Mouse (Mus musculus): Measurements from ENCODE around the gene Gm2310. TPM values are rescaled to one million over a fixed set of nuclear protein-coding genes. Genes with fewer than 3 reads are reported as not detected.
A peak's percentile ranks its signal among the peaks of the same experiment; 100 is the strongest.

Gene Gm2310
- total and polyA plus RNA-seq, 2 experiments from 2014 or later = not detected

DNA sequence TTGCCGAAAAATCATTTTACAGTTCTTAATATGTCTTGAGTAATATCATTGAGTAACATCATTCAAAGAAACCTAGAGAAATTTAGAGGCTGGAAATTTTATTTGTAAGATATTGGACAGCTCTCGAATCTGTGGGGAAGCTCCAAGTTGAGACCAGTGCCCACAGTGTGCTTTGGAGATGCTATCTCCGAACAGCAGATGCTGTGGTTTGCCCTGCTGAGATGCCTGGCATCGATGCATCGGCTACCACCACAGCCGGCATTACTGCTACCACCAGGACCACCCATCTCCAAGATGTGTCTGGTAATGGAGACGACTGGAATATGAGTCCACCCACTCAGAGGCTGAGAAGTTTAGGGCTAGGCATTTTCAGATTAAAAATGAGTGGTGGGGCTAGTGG is 43.0 kb upstream of the Gm2310 start:
- Histone ChIP-seq H3K27me3 (ENCODE audit: insufficient read depth, low read length) (no peaks in the 10 kb centered on the region), H3K4me2 (ENCODE audit: low read depth, low read length) (no peak overlapping the region), H3K36me3 (ENCODE audit: insufficient read depth, low read length) (no peaks in the 10 kb centered on the region), H3K4me1 (ENCODE audit: insufficient read depth, low read length) (no peaks in the 10 kb centered on the region), H3K27ac (no peak overlapping the region), H3K9me3 (ENCODE audit: low read length) (no peaks in the 10 kb centered on the region), H3K4me3 (ENCODE audit: low read length) (no peak overlapping the region), H3K9ac (replicated peaks; ENCODE audit: low read length) (no peak overlapping the region)
- ATAC-seq = no peak
- DNase-seq (ENCODE audit: low spot score) = no peak
- 66% methylated on average over 7 of the region's 7 CpGs for WGBS
- TF ChIP-seq CTCF (IDR thresholded peaks at IDR 0.05; ENCODE audit: low read depth) = no peak

DNA sequence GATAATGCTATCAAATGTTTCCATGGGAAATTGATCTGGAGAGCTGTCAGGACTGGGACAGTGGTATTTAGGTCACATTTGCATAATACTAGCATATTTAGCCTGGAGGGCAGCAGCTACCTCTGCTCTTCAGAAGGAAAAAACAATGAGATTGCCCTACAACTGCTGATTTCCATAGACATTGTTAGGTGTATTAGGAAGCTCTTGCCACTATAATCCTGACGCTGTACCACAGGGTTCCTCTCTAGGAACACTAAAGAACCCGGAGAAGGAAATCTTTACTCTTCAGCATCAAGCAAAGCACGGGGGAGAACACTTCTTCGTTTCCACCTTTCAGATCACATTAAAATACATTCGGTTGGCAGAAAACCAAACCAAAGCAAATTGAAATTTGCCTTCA is 11.4 kb upstream of the Gm2310 start:
- WGBS = 59% methylated on average over 5 of the region's 5 CpGs
- no peaks in the 10 kb centered on the region for H3K27me3 ChIP-seq (ENCODE audit: insufficient read depth, low read length)
- H3K36me3 ChIP-seq (ENCODE audit: insufficient read depth, low read length) = no peaks in the 10 kb centered on the region
- no peaks in the 10 kb centered on the region for H3K9me3 ChIP-seq (ENCODE audit: low read length)
- DNase-seq (ENCODE audit: low spot score) (no peak), ATAC-seq (no peak)
- TF ChIP-seq CTCF (IDR thresholded peaks at IDR 0.05; ENCODE audit: low read depth) = no peak
- no peak overlapping the region for H3K27ac ChIP-seq
- no peak overlapping the region for H3K4me3 ChIP-seq (ENCODE audit: low read length)
- no peak overlapping the region for H3K4me2 ChIP-seq (ENCODE audit: low read depth, low read length)
- no peaks in the 10 kb centered on the region for H3K4me1 ChIP-seq (ENCODE audit: insufficient read depth, low read length)
- no peak overlapping the region for H3K9ac ChIP-seq (replicated peaks; ENCODE audit: low read length)

DNA sequence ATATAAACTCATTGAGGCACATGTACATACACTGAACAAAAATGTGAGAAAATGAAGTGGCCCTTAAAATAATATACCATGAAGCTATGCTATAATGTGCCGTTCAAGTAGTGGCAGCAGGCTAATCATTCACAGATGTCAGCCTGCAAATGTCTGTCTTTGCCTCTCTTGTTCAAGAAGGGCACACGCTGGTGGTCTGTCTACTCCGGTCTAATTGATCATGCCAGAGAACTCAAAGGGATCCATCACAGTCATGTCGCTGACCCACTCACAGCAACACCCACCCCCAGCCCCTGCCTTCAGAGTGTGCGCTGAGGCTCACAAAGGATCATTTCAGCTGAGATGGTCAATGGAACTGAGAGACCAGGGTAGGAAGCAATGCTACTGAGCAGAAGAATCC is 6.8 kb downstream of the Gm2310 start:
- no peak for DNase-seq (ENCODE audit: low spot score)
- Histone ChIP-seq H3K27ac (no peak overlapping the region), H3K27me3 (ENCODE audit: insufficient read depth, low read length) (no peaks in the 10 kb centered on the region), H3K36me3 (ENCODE audit: insufficient read depth, low read length) (no peaks in the 10 kb centered on the region), H3K9me3 (ENCODE audit: low read length) (no peaks in the 10 kb centered on the region), H3K4me2 (ENCODE audit: low read depth, low read length) (no peak overlapping the region), H3K4me1 (ENCODE audit: insufficient read depth, low read length) (peaks cover 3% of the 10 kb centered on the region; the same call in 1 of the 2 replicates), H3K9ac (replicated peaks; ENCODE audit: low read length) (no peak overlapping the region), H3K4me3 (ENCODE audit: low read length) (no peak overlapping the region)
- WGBS = 29% methylated on average over 5 of the region's 5 CpGs
- ATAC-seq = no peak
- no peak for TF ChIP-seq CTCF (IDR thresholded peaks at IDR 0.05; ENCODE audit: low read depth)

DNA sequence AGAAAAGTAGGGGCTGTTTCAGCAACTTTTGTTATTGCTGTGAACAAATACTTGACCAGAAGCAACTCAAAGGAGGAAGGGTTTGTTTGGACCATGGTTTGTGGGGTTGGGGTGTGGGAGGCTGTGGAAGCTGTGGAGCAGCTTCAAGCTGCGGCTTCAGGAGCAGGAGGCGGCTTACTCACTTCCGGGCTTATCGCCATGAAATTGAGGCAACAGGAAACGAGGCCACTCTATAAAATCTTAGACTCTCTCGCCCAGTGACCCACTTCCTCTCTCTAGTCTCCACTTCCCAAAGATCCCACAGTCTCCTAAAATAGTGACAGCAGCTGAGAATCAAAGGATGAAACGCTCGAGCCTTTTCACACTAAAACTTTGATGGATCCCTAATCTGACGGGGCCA is 7.9 kb downstream of the Gm2310 start:
- no peak overlapping the region for H3K4me2 ChIP-seq (ENCODE audit: low read depth, low read length)
- H3K36me3 ChIP-seq (ENCODE audit: insufficient read depth, low read length) = no peaks in the 10 kb centered on the region
- peaks cover 3% of the 10 kb centered on the region; the same call in 1 of the 2 replicates for H3K4me1 ChIP-seq (ENCODE audit: insufficient read depth, low read length)
- TF ChIP-seq CTCF (IDR thresholded peaks at IDR 0.05; ENCODE audit: low read depth) = no peak
- ATAC-seq (no peak), DNase-seq (ENCODE audit: low spot score) (no peak)
- no peaks in the 10 kb centered on the region for H3K9me3 ChIP-seq (ENCODE audit: low read length)
- 61% methylated on average over 9 of the region's 9 CpGs for WGBS
- no peak overlapping the region for H3K4me3 ChIP-seq (ENCODE audit: low read length)
- no peaks in the 10 kb centered on the region for H3K27me3 ChIP-seq (ENCODE audit: insufficient read depth, low read length)
- H3K27ac ChIP-seq = no peak overlapping the region
- no peak overlapping the region for H3K9ac ChIP-seq (replicated peaks; ENCODE audit: low read length)

DNA sequence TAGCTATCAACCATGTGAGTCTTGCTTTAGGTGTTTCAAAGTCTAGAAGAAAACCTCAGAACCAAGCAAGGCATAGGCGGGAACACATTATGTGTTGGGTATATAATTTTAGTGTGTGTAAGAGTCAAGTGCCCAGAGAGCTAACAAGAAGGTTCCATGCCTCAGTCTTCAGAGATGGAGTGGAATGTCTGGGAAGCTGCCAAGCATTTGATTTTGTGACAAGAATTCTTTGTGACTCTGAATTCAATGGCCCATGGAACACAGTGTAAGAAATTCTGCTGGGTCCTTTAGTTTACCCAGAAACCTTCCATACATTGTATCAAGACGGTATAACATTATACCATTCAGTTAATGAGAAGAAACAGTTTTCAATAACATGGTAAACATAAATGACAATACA is 17.3 kb downstream of the Gm2310 start:
- Histone ChIP-seq H3K4me3 (ENCODE audit: low read length) (no peak overlapping the region), H3K9me3 (ENCODE audit: low read length) (no peaks in the 10 kb centered on the region), H3K36me3 (ENCODE audit: insufficient read depth, low read length) (no peaks in the 10 kb centered on the region), H3K27ac (no peak overlapping the region), H3K9ac (replicated peaks; ENCODE audit: low read length) (no peak overlapping the region), H3K4me2 (ENCODE audit: low read depth, low read length) (no peak overlapping the region), H3K4me1 (ENCODE audit: insufficient read depth, low read length) (no peaks in the 10 kb centered on the region), H3K27me3 (ENCODE audit: insufficient read depth, low read length) (no peaks in the 10 kb centered on the region)
- 89% methylated on average over 2 of the region's 2 CpGs for WGBS
- no peak for TF ChIP-seq CTCF (IDR thresholded peaks at IDR 0.05; ENCODE audit: low read depth)
- no peak for DNase-seq (ENCODE audit: low spot score)
- ATAC-seq = no peak

DNA sequence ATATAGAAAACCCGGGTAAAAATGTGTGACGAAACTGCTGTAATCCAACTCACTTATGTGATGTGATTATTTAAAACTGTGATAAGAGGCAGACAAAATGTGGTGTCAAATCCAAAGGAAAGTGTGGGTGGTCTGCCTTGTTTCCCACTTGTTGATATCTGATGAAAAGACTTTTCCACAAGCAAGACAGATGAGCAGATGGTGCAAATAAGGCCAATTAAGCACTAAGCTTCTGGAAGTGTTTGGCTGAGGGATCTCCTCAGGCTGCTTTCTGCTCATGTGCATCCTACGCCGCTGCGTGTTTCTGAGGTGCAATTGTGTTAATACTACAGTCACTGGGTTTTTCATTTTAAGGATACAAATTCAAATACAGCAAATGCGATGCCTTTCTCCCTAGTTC is 34.5 kb downstream of the Gm2310 start:
- no peak for TF ChIP-seq CTCF (IDR thresholded peaks at IDR 0.05; ENCODE audit: low read depth)
- ATAC-seq (no peak), DNase-seq (ENCODE audit: low spot score) (peak; percentile 12)
- WGBS = 81% methylated on average over 6 of the region's 6 CpGs
- Histone ChIP-seq H3K4me1 (ENCODE audit: insufficient read depth, low read length) (no peaks in the 10 kb centered on the region), H3K27me3 (ENCODE audit: insufficient read depth, low read length) (no peaks in the 10 kb centered on the region), H3K36me3 (ENCODE audit: insufficient read depth, low read length) (no peaks in the 10 kb centered on the region), H3K9ac (replicated peaks; ENCODE audit: low read length) (no peak overlapping the region), H3K4me3 (ENCODE audit: low read length) (no peak overlapping the region), H3K27ac (no peak overlapping the region), H3K9me3 (ENCODE audit: low read length) (no peaks in the 10 kb centered on the region), H3K4me2 (ENCODE audit: low read depth, low read length) (no peak overlapping the region)

DNA sequence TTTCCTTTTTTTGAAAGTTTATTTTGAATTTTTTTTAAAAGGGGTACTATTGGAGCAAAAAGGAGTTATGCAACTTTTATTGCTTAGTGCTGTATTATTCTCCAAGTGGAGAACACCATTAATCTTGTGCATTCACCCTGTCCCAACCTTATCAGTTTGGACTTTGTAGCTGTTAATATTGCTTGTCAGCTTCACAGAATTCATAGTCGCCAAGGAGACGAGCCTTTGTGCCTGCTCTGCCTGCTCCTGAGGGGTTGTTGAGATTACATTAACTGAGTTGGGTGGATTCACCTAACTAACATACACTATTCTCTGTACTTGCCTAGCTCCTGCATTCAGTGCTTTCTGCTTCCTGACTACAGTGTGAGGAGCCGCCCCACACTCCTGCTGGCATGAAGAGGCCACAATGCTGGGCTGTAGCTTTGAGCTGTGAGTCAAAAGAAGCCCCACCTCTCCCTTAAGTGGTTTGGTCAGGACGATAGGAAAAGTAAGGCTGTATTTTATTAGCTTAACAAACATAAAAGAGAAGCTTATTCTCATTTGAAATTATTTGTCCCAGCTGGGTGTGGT is 50.7 kb downstream of the Gm2310 start:
- no peak overlapping the region for H3K4me3 ChIP-seq (ENCODE audit: low read length)
- no peaks in the 10 kb centered on the region for H3K9me3 ChIP-seq (ENCODE audit: low read length)
- H3K36me3 ChIP-seq (ENCODE audit: insufficient read depth, low read length) = no peaks in the 10 kb centered on the region
- DNase-seq (ENCODE audit: low spot score) = no peak
- WGBS = 57% methylated on average over 4 of the region's 4 CpGs
- no peak overlapping the region for H3K4me2 ChIP-seq (ENCODE audit: low read depth, low read length)
- no peak overlapping the region for H3K9ac ChIP-seq (replicated peaks; ENCODE audit: low read length)
- TF ChIP-seq CTCF (IDR thresholded peaks at IDR 0.05; ENCODE audit: low read depth) = no peak
- H3K27ac ChIP-seq = no peak overlapping the region
- ATAC-seq = no peak
- H3K4me1 ChIP-seq (ENCODE audit: insufficient read depth, low read length) = no peaks in the 10 kb centered on the region
- H3K27me3 ChIP-seq (ENCODE audit: insufficient read depth, low read length) = no peaks in the 10 kb centered on the region

Other genes starting within 250 kb of the Gm2310 start
- gene Nipbl, start 75.5 kb downstream of the Gm2310 start, total RNA-seq (2014; rRNA removed) = 12.5 and 14.0 TPM in 2 replicates
- 10.8 and 10.9 TPM in 2 replicates for gene Nipbl, start 75.5 kb downstream of the Gm2310 start, polyA plus RNA-seq (2015; fragmentation: Nextera tagmentation; extraction: Ambion mirVana)
- gene Slc1a3, start 190.8 kb upstream of the Gm2310 start, total RNA-seq (2014; rRNA removed) = 320 and 325 TPM in 2 replicates
- 288 and 331 TPM in 2 replicates for gene Slc1a3, start 190.8 kb upstream of the Gm2310 start, polyA plus RNA-seq (2015; fragmentation: Nextera tagmentation; extraction: Ambion mirVana)

Measured in hindbrain, postnatal 0 days (tissue).